Mouse (Mus musculus) C2C12 (cell line): ENCODE results near the gene Mlkl.

ENCODE experiments used
- CTCF ChIP-seq: IDR thresholded peaks from one replicate; pipeline ENCODE4 v1.5.1; 2011; ENCODE audit not compliant: control insufficient read depth, insufficient read depth, insufficient read length
- MYOD1 ChIP-seq: IDR thresholded peaks from one replicate; pipeline ENCODE4 v1.6.1; 2011; ENCODE audit warnings: low read depth; ENCODE audit not compliant: control insufficient read depth, insufficient read length
- USF1 ChIP-seq: IDR thresholded peaks from one replicate; pipeline ENCODE4 v1.6.1; 2011; ENCODE audit warnings: low read depth, mild to moderate bottlenecking, control low read depth, moderate library complexity

- no peak for TF ChIP-seq CTCF
- TF ChIP-seq MYOD1: no peak
- no peak for TF ChIP-seq USF1
Observed at GRCm38 (mm10) chr8:111357433-111357832, 19.5 kb upstream of the Mlkl start.
